Mouse (Mus musculus) gastrocnemius, postnatal 14 days (tissue): ENCODE measurements at regions not wholly inside any gene's neighbourhood (a gene's known extent, or its start where the extent isn't known, plus 50 kb on each side); places are given as distances from the start of the nearest gene placed in this dataset.

Source experiments
- DNase-seq: peaks from one replicate; pipeline ENCODE4 v3.0.0; 2021; ENCODE audit warnings: mixed read lengths
- intact Hi-C: fragments of 180-260 bp; cut with DNase I; formaldehyde crosslinking; loops from one replicate; pipeline ENCODE4 v1.15.1; 2025; ENCODE audit warnings: low total_unique reads
- microRNA-seq, 2 experiments: library from miRNA; unstranded; fragments of <30 nt; microRNA quantifications; one replicate each; pipeline ENCODE4 v1.2.0; 2021

DNA sequence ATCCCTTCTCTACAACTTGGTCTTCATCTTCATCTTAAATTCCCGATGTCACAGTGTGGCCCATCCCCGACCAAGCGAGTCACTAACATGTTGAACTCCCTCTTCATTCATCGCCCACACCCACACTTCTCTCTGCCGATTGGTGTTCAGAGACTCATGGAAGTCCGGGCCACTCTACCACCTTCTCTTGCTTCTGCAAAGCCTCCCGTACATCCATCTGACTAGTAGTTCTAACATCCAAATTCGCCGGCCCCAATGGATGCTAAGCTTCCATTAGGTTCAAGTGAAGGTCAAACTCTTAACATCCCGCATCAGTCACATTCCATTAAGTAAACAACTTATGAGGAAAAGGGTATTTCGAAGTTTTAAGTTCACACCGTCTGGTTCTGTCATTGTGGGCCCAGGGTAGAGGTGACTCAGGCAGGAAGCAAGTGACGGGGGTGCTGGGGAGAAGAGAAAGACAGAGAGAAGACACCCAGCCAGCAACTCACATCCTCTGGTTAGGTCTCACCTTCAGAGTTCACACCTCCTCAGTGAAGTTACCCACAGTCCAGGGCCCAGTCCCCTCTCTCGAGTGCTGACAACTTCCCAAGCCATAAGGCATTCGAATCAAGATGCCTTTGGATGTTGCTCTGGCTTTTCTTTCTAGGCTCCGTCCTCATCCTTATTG, 61.0 kb upstream of the Ubash3b start:
- intact Hi-C loops: loop anchor here (10.0 kb wide), 1 partner anchor 352 kb away; no protein-coding TSS in a partner anchor
- no peak for DNase-seq

DNA sequence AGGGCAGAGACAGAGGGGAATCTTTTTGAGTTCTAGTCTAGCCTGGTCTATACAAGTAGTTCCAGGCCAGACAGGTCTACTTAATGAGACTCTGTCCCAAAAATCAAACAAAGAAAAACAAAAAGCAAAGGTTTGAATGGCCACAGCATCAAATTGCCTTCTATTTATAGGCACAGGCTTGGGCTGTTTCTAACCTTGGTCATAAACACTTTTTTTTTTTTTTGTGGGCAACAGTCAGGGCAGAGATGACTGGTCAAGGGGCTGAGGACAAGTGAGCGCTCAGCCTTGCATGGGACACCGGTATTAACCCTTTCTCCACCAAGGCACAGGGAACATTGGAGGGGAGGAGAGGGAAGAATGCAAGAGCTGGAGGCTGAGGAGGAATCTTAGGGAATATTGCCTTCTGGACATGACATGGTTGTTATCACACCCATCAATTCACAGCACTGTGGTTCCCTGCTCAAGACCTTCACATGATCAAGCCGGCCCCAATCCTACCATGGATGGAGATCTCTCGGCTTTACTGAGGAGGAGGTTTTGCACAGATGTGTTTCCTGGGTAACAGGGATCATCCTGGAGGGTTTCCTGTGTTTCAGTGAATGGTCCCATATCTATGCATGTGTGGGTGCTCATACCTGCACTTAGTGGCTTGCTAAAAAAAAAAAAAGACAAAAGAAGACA, 59.8 kb upstream of the Ubash3b start:
- no peak for DNase-seq
- intact Hi-C loops: loop anchor here (10.0 kb wide), 1 partner anchor 354 kb away; no protein-coding TSS in a partner anchor

DNA sequence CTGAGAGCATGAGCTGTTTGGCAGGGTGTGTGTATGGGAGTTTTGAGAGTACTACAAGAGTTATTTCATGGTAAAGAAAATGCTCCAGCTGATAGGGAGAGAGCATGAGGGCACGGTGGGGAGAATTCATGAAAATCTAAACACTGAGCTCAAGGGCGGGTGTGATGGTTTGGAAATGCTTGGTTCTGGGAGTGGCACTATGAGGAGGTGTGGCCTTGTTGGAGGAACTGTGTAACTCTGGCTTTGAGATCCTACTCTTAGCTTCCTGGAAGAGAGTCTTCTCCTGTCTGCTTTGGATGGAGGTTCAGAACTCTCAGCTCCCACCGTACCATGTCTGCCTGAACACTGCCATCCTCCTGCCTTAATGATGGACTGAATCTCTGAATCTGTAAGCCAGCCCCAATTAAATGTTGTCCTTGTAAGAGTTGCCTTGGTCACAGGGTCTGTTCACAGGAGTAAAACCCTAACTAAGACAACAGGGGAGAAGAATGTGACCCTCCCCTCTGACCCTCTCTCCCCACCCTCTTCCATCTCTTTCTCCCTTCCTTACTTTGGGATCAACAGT, 58.7 kb upstream of the Ubash3b start:
- DNase-seq: no peak
- intact Hi-C loops: loop anchor here (10.0 kb wide), 1 partner anchor 355 kb away; no protein-coding TSS in a partner anchor

DNA sequence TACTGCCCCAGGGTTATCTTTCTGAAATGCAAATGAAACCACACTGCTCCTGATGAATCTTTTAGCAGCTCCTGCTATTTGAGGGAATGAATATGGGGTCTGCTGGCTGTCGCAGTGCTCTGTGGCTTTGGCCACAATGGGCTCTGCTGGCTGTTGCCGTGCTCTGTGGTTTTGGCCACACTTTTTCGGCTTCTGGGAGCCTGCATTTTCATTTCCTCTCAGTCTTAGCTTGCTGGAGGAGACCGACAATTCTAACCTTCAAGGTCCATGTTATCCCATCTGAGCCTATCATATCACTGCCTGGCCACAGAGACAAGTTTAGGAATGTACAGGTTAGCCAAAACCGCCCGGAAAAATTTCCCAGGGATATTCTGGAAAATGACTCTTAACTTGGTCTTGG, 57.2 kb upstream of the Ubash3b start:
- intact Hi-C loops: no loop called here
- no peak for DNase-seq

DNA sequence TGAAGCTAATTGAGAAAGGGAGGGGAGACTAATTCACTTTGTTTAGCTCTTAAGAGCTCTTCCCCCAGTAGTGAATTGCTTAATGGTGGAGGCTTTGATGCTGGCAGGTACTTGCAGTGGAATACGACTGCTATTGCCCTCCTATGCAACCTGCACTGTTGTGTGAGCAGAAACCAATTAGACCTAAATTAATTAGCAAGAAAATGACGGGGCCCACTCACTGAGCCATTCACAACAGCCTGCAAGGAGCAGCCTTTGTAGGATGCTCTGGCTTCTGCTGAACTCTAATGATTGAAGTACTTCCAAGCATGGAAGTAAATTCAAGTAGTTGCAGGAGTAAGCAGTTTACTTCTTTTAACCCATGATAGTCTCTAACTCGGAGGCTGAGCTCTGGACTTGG, 54.8 kb upstream of the Ubash3b start:
- intact Hi-C loops: no loop called here
- DNase-seq: no peak

DNA sequence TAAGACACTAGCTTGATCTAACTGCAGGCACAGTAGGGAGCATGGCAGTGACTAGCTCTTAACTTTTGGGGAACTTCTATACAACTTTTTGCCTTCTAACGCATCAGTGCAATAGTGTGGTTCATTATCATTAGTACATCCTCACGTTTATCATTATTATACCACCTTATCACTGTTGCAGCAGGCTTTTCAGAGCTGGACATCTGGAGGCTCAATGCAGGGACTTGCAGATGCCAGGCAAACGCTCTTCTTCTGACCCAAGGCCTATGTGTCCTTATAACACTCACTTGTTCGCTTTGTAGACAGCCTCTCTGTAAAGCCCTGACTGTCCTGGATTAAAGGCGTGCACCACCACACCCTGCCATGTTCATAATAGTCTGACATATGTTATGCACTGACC, 53.5 kb upstream of the Ubash3b start:
- intact Hi-C loops: no loop called here

DNA sequence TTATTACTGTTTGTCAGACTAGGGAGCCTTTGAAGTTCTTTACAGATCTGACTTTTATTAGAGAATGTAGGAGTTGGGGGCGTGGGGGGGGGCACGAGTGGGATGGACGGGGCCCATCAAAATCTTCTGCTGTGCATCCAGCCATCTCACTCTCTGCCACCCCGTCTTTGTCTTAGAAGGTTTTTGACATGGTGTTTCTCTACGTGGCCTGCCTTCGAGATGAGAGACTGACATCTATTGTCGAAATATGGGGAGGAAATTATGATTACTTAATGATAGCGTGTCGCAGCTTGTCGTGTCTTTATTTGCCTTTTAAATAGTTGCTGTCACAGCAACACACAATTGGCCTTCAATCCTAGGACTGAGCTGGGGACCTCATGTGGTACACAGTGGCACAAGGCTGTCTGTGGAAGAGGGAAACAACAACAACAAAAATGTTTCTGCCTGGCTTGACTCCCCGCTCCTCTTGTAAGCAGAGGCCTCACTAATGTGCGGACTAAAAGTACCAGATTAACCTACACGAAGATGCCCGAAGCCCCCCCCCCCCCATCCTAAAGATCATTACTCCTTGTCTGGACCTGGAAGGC, 51.5 kb upstream of the Ubash3b start:
- intact Hi-C loops: no loop called here
- DNase-seq: no peak

More for the DNA sequence above, 53.5 kb upstream of the Ubash3b start:
- DNase-seq: no peak

DNA sequence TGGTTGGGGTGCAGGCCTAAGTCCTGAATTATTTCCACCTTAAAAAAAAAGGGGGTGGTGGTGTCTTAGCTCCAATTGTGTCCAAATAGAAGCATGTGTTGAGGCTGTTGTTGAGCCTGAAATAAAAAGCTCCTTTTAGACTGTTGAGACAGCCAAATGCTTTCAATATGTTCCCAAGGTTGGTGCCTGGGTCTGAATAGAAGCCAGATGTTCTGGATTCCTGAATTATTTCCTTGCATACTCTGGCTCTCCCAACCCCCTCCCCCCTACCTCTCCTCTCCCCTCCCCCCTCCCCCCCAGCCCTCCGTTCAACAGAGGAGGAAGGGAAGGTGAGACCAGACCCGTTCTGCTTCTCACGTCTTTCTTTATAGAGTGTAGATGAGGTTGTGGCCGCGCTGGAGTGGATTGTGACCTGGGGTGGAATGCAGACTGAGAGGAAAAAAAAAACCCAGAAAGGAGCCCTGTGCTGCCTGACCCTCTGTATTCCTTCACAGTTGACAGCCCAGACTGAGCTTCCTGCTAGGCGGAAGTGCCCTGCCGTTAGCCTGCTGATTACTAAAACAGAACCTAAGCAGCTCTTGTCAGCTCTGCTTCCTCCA, 50.9 kb upstream of the Ubash3b start:
- DNase-seq: peak; percentile 26
- intact Hi-C loops: no loop called here

DNA sequence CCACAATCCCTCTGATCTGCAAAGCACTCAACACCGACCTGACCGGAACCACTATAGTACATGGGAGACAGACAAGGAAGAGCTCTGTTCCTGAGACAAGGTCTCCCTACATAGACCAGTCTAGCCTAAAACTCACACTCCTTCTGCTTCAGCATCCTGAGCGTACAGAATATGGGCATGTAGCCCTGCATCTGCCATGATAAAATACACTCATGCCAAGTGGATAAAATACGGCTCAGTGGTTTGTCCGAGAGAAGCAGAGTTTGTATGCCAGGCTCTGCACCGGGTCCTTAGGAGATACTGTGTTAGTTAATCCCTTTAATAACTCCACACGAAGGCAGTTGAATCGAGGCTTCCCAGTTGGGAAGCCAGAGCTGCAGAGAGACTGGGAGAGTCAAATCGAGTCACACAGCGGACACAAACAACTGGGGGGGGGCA, 50.4 kb upstream of the Ubash3b start:
- intact Hi-C loops: no loop called here
- no peak for DNase-seq

Small RNA genes lying in the stretch of these regions (microRNA-seq; reads per million reads assigned to microRNA genes)
- gene Mir100 (7,966 to 8,329 reads per million in 2 experiments), gene Mir125b-1 (353 to 480 reads per million in 2 experiments), gene Mirlet7a-2 (149 to 158 reads per million in 2 experiments)
